Mouse (Mus musculus) limb, embryonic 12.5 days (tissue): ENCODE results near the gene Slc26a6. TPM values are rescaled to one million over a fixed set of nuclear protein-coding genes. Genes with fewer than 3 reads are reported as not detected.

ENCODE experiments used
- ATAC-seq: fragments of 200-750 bp; cut with Nextera tagmentation; 2 replicates; pipeline ENCODE4 v1.8.0; 2017; ENCODE audit warnings: low read depth, moderate TSS enrichment; ENCODE audit not compliant: insufficient number of reproducible peaks, insufficient read depth, low FRiP score, low TSS enrichment
- H3K27ac ChIP-seq: fragments of 300-500 bp; sonication (generic); 2 replicates; pipeline ENCODE4 v1.5.1; 2016; ENCODE audit warnings: mild to moderate bottlenecking, moderate library complexity
- H3K27me3 ChIP-seq: fragments of 300-500 bp; sonication (generic); 2 replicates; pipeline ENCODE4 v1.6.1; 2016; ENCODE audit warnings: mild to moderate bottlenecking, moderate library complexity
- H3K36me3 ChIP-seq: fragments of 300-500 bp; sonication (generic); 2 replicates; pipeline ENCODE4 v1.6.1; 2016; ENCODE audit warnings: mild to moderate bottlenecking, moderate library complexity
- H3K4me1 ChIP-seq: fragments of 300-500 bp; sonication (generic); replicated peaks from 2 replicates; pipeline ENCODE4 v1.6.1; 2016
- H3K4me2 ChIP-seq: fragments of 300-500 bp; sonication (generic); 2 replicates; pipeline ENCODE4 v1.6.1; 2016; ENCODE audit warnings: mild to moderate bottlenecking, moderate library complexity
- H3K4me3 ChIP-seq: fragments of 300-500 bp; sonication (generic); replicated peaks from 2 replicates; pipeline ENCODE4 v1.5.1; 2016; ENCODE audit warnings: mild to moderate bottlenecking
- H3K9ac ChIP-seq: fragments of 300-500 bp; sonication (generic); replicated peaks from 2 replicates; pipeline ENCODE4 v1.6.1; 2016; ENCODE audit warnings: mild to moderate bottlenecking, moderate library complexity
- H3K9me3 ChIP-seq: fragments of 300-500 bp; sonication (generic); 2 replicates; pipeline ENCODE4 v1.6.1; 2016; ENCODE audit warnings: mild to moderate bottlenecking, moderate library complexity
- WGBS: fragments of 180-500 bp; shearing (Covaris S2); methylation state at CpG from one replicate; pipeline ENCODE4 v1.1.7; 2016; 5-methylcytosine and 5-hydroxymethylcytosine counted together
- polyA plus RNA-seq: library from polyadenylated mRNA; unstranded; fragments of >200 nt; fragmentation: Nextera tagmentation; extraction: Ambion mirVana; gene quantifications from 2 replicates; pipeline ENCODE4 v1.2.1, GENCODE M21; 2016

The Slc26a6 gene
- polyA plus RNA-seq, 1 experiment from 2014 or later: 20.1 TPM

DNA sequence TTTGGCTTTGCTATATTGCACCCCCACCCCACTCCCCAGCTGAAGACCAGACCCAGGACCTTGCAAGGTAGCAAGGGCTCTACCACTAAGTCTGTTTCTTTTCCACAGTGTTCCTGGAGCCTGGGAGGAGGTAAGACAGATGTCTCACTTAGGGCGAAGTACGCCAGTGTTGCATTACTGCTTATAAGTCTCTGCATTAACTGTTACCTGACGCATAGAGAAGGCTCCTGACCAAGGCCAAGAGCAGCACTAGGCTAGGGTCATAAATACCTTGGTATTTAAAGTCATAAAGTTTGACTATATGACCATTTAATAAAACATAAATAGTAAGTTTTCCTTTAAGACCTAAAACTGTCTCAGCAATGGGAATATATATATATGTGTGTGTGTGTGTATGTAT lies 75.3 kb downstream of the Slc26a6 start:
- Histone ChIP-seq H3K27ac (no peak overlapping the region), H3K4me3 (no peak overlapping the region), H3K27me3 (peaks cover 6% of the 10 kb centered on the region; the same call in 1 of the 2 replicates), H3K9me3 (no peaks in the 10 kb centered on the region), H3K36me3 (no peaks in the 10 kb centered on the region), H3K4me2 (no peak overlapping the region), H3K9ac (no peak overlapping the region), H3K4me1 (0 out of 2 replicates have a peak, but pooled peaks cover 4% of the 10 kb centered on the region)
- no peak for ATAC-seq
- WGBS: 75% methylated on average over 3 of the region's 3 CpGs

DNA sequence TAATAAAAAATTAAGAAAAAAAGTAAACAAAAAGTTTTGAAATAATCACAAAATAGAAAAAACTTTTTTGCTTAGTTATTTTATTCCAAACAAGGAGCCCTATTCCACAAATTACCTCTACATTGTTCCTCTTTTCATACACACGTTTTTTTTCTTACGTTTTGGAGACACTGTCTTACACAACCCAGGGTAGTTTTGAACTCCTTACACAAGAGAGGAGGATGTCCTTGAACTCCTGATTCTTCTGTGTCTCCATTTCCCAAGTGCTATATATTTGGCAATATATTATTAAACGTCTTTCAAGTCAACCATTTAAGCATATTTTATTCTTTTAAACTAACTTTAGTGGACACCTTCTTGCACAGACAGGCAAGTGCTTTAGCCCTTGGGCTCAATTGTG lies 82.9 kb downstream of the Slc26a6 start:
- Histone ChIP-seq H3K27me3 (no peaks in the 10 kb centered on the region), H3K4me2 (peak overlapping the region; percentile 80; the same call in 1 of the 2 replicates), H3K9me3 (no peaks in the 10 kb centered on the region), H3K9ac (no peak overlapping the region), H3K4me1 (peaks cover 4% of the 10 kb centered on the region), H3K36me3 (peaks cover 29% of the 10 kb centered on the region), H3K4me3 (peak overlapping the region; percentile 97), H3K27ac (no peak overlapping the region)
- WGBS: 14% methylated on average over 3 of the region's 3 CpGs
- no peak for ATAC-seq

DNA sequence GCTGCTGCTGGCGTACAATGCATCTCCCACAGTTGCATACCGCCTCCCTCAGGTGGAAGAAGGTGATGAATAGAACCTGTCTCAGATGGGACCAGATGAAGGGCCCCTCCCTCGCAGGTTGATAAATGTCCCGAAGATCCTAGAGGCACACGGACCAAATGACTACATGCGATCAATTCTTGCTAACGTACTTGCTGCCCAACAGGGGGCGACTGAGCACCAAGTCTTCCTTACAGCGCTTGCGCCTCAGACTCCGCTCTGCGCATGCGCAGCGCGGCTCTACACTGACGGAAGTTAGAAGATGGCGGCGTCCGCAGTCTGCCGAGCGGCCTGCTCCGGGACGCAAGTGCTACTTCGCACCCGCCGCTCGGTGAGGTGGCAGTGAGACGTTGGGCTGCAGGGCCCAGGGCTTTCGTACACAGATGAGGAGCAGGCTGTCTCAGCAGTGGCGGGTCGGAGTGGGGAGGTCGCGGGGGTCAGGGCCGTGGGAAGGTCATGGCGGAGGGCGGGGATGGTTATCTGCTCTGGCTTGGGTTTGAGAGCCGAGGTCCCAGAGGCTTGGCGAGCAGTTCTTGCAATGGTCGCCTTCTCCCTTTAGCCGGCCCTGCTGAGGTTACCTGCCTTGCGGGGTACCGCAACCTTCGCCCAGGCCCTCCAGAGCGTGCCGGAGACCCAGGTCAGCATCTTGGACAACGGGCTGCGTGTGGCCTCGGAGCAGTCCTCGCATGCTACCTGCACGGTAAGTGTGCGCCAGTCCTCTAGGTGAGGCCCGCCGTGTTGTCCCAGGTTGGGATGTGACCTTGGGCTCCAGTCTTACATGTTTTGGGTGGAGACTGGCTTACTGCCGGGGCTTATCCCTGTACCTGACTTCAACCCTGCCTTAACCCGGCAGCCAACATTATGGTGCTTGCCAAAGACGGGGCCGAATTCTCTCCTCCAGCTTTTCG lies 83.6 kb downstream of the Slc26a6 start, which contains the start of gene Uqcrc1:
Uqcrc1 (plus strand) TSS at position 216 of the 947 bp plus-strand sequence.
- 1% methylated on average over 58 of the region's 58 CpGs for WGBS
- Histone ChIP-seq H3K27ac (peak within 1 kb of the TSS; percentile 59; the same call in 1 of the 2 replicates), H3K4me1 (peaks cover 4% of the 10 kb centered on the region), H3K9ac (peak within 1 kb of the TSS; percentile 92), H3K4me3 (peak within 1 kb of the TSS; percentile 97), H3K27me3 (no peaks in the 10 kb centered on the region), H3K36me3 (peaks cover 36% of the 10 kb centered on the region), H3K4me2 (peak within 1 kb of the TSS; percentile 80), H3K9me3 (no peaks in the 10 kb centered on the region)
- ATAC-seq: peak; percentile 87

DNA sequence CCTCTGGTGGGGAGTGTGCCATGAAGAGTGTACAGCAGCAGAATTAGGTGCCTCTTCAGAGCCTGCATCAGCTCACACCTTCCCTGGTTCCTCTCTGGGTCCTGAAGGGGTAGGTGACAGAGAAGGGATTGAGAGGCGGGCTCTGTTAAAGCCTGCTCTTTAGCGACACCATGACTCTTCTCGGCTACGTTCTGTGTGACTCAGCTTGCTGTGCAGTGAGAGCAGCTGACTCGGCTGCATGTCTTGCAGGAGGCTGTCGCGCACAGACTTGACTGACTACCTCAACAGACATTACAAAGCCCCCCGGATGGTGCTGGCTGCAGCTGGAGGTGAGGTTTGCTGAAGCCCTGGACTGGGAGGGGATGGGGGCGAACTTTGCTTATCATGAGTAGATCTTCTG lies 92.0 kb downstream of the Slc26a6 start:
- 83% methylated on average over 9 of the region's 9 CpGs for WGBS
- Histone ChIP-seq H3K9ac (no peak overlapping the region), H3K4me2 (no peak overlapping the region), H3K4me3 (no peak overlapping the region), H3K9me3 (no peaks in the 10 kb centered on the region), H3K36me3 (peaks cover 94% of the 10 kb centered on the region), H3K4me1 (peaks cover 25% of the 10 kb centered on the region), H3K27ac (no peak overlapping the region), H3K27me3 (no peaks in the 10 kb centered on the region)
- no peak for ATAC-seq

DNA sequence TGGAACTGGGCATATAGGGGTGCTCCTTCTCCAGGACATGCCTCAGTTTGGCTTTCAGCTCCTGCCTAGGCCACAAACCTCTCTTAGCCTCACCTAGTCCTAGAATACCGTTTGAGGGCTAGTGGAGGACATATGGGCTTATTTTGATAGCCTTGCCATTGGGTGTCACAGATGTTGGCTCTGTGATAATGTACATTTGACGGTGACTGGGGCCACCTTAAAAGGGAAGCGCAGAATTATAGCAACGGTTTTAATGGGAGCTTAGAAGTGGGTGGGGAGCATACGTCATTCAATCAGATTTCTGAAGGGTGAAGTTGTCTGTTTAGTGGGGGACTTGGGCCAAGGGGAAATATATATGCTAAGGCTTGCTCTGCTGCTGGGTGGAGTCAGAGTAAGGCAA lies 92.5 kb downstream of the Slc26a6 start:
- ATAC-seq: no peak
- Histone ChIP-seq H3K36me3 (peaks cover 94% of the 10 kb centered on the region), H3K4me3 (no peak overlapping the region), H3K9me3 (no peaks in the 10 kb centered on the region), H3K27me3 (no peaks in the 10 kb centered on the region), H3K4me1 (peaks cover 28% of the 10 kb centered on the region), H3K9ac (no peak overlapping the region), H3K27ac (no peak overlapping the region), H3K4me2 (no peak overlapping the region)
- WGBS: 90% methylated on average over 5 of the region's 5 CpGs

DNA sequence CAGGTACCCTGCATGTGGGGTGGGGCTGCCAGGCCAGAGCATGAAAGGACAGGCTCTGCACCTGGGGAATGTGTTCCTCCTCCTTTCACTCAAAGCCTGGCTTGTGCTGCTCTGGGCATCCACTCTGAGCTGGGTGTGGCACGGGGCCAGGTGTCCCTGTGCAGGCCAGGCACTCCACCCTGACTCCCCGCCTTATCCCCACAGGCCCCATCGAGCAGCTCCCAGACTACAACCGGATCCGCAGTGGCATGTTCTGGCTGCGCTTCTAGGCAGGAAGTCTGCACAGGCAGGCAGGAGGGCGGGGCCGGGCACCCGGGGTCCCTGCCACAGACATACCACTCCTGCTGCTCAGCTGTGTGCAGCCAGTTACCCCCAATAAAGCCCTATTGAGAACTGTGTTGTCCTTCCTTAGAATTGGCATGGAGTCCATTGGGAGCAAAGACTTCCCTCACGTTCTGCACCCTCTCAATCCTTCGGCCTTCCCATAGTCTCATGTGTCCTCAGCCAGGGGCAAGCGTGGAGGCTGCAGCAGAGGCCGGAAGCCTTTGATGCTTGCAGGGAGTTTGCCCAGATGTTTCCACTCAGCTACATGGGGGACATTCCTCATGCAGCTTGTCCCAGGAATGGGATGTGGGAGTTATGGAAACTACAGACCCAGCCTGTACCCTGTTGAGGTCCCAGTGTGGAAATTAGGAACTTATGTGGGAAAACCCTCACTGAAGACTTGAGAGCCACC lies 96.3 kb downstream of the Slc26a6 start:
- ATAC-seq: peak; percentile 69; the same call in 1 of the 2 replicates
- Histone ChIP-seq H3K4me2 (peak overlapping the region; percentile 29), H3K27ac (peak overlapping the region; percentile 93), H3K4me3 (no peak overlapping the region), H3K4me1 (peaks cover 42% of the 10 kb centered on the region), H3K9me3 (no peaks in the 10 kb centered on the region), H3K36me3 (peaks cover 68% of the 10 kb centered on the region), H3K9ac (0 out of 2 replicates have a peak overlapping the region, but pooled peaks have one; percentile 37), H3K27me3 (peaks cover 22% of the 10 kb centered on the region)
- 31% methylated on average over 13 of the region's 13 CpGs for WGBS

DNA sequence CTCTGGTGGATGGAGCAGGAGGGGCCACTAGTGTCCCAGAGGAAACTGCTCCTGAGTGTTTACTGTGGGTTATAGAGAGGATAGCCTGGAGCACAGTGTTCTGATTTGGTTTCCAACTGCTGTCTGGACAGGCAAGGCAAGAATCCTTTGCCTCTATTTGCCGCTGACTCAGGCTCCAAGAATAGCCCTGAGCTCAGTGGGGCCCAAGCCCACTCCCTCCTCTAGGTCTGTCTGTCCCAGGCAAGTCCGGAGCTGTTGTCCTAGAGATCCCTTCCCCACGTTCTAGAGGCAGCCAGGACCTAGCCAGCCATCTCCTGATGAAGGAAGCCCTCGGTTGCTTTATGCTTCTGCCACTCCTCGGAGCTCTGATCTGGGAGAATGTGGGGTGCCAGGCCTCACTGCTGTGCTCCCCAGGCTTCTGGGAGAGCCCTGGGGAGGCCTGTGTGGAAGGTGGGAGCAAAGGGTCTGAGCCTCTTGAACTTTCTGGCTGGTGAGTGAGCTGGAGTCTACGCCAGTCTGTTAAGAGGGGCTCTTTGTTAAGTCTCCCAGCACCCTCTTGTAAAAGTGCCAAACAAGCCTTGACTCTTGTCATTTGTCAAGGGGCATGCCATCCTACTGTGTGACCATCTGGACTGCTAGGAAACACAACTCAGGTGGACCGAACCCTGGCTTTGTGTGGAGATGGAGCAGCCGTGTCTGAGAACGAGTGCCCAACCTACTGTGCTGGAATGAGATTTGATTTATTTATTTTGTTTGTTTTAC lies 97.1 kb downstream of the Slc26a6 start:
- Histone ChIP-seq H3K9ac (0 out of 2 replicates have a peak overlapping the region, but pooled peaks have one; percentile 8), H3K4me2 (0 out of 2 replicates have a peak overlapping the region, but pooled peaks have one; percentile 23), H3K9me3 (no peaks in the 10 kb centered on the region), H3K4me1 (peaks cover 44% of the 10 kb centered on the region), H3K27me3 (peaks cover 29% of the 10 kb centered on the region), H3K27ac (peak overlapping the region; percentile 93), H3K4me3 (no peak overlapping the region), H3K36me3 (peaks cover 60% of the 10 kb centered on the region)
- peak; percentile 12; the same call in 1 of the 2 replicates for ATAC-seq
- 73% methylated on average over 9 of the region's 9 CpGs for WGBS

DNA sequence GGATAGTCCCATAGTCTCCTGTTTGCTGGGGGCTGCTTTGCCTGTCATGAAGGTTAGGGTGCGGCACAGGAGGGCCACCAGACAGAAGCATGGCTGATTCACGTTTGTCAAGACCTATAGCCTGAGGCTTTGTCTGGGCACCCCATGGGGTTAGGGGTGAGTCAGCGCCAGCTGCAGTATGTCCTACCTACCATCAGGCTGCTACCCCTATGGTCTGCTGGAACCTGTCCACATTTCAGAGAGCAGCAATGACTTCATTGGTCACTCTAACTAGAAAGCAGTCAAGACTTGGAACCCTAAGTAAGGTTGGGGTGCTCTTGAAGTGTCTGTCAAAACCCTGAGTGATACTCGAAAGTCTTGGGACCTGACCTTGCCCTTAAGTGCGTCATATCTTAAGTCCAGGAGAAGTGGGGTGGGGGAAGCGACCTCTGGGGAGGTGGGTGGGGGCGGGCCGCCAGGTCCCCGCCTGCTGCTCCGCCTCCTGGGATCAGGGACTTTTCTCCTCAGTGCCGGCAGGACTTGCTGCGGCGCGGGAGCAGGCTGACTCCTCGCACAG lies 100.1 kb downstream of the Slc26a6 start, which contains the start of gene Col7a1:
Col7a1 (plus strand) TSS at position 506 of the 556 bp plus-strand sequence.
- H3K4me1 ChIP-seq: peaks cover 38% of the 10 kb centered on the region
- H3K4me2 ChIP-seq: peak within 1 kb of the TSS; percentile 48
- H3K4me3 ChIP-seq: peak within 1 kb of the TSS; percentile 31
- no peak within 1 kb of the TSS for H3K27ac ChIP-seq
- WGBS: 10% methylated on average over 15 of the region's 15 CpGs
- peaks cover 29% of the 10 kb centered on the region for H3K27me3 ChIP-seq
- H3K9me3 ChIP-seq: no peaks in the 10 kb centered on the region
- H3K9ac ChIP-seq: peak within 1 kb of the TSS; percentile 31; the same call in 1 of the 2 replicates
- ATAC-seq: no peak
- peaks cover 30% of the 10 kb centered on the region for H3K36me3 ChIP-seq

DNA sequence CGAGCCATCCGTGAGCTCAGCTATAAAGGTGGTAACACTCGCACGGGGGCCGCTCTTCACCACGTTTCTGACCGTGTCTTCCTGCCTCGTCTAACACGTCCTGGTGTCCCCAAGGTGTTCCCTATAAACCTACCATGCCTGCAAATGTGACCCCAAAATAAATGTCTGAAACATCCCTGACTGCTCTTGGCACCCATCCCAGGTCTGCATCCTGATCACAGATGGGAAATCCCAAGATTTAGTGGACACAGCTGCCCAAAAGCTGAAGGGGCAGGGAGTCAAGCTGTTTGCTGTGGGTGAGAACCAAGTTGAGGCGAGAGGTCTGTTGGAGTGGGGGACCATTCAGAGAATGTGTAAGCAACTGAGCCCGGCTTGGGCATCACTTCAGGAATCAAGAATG lies 102.2 kb downstream of the Slc26a6 start:
- WGBS: 89% methylated on average over 11 of the region's 11 CpGs
- Histone ChIP-seq H3K4me2 (no peak overlapping the region), H3K4me1 (peaks cover 18% of the 10 kb centered on the region)

DNA sequence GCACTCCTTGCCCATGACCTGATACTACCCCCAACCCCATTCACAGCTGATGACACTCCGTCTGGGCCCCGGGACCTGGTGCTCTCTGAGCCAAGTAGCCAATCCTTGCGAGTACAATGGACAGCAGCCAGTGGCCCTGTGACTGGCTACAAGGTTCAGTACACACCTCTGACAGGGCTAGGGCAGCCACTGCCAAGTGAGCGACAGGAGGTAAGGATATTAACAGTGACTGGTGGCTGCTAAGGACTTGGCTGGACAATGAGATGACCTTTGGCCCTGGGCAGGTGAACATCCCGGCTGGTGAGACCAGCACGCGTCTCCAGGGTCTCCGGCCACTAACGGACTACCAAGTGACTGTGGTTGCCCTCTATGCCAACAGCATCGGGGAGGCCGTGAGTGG lies 102.8 kb downstream of the Slc26a6 start:
- no peak overlapping the region for H3K27ac ChIP-seq
- no peak overlapping the region for H3K4me2 ChIP-seq
- no peak overlapping the region for H3K4me3 ChIP-seq
- H3K4me1 ChIP-seq: peaks cover 16% of the 10 kb centered on the region
- no peak overlapping the region for H3K9ac ChIP-seq
- no peaks in the 10 kb centered on the region for H3K9me3 ChIP-seq
- 88% methylated on average over 11 of the region's 11 CpGs for WGBS
- peaks cover 3% of the 10 kb centered on the region; the same call in 1 of the 2 replicates for H3K36me3 ChIP-seq
- peaks cover 29% of the 10 kb centered on the region for H3K27me3 ChIP-seq
- no peak for ATAC-seq

More for the DNA sequence above, 102.2 kb downstream of the Slc26a6 start:
- peaks cover 29% of the 10 kb centered on the region for H3K27me3 ChIP-seq
- H3K9me3 ChIP-seq: no peaks in the 10 kb centered on the region
- no peak for ATAC-seq
- H3K9ac ChIP-seq: no peak overlapping the region
- H3K36me3 ChIP-seq: peaks cover 9% of the 10 kb centered on the region
- H3K4me3 ChIP-seq: no peak overlapping the region
- no peak overlapping the region for H3K27ac ChIP-seq
